Mouse (Mus musculus) kidney, postnatal 0 days (tissue): ENCODE data around the gene Rtp2. TPM values are rescaled to one million over a fixed set of nuclear protein-coding genes. Genes with fewer than 3 reads are reported as not detected.

Source experiments
- ATAC-seq: fragments of 200-750 bp; cut with Nextera tagmentation; replicated peaks from 2 replicates; pipeline ENCODE4 v1.8.0; 2017; ENCODE audit warnings: low read depth, moderate number of reproducible peaks, moderate TSS enrichment, moderate library complexity; ENCODE audit not compliant: low FRiP score
- DNase-seq: peaks from one replicate; pipeline ENCODE4 v3.0.0-alpha.2; 2016; ENCODE audit warnings: low spot score
- H3K27ac ChIP-seq: fragments of 300-500 bp; sonication (generic); 2 replicates; pipeline ENCODE4 v1.5.1; 2014; ENCODE audit warnings: mild to moderate bottlenecking
- H3K27me3 ChIP-seq: fragments of 300-500 bp; sonication (generic); 2 replicates; pipeline ENCODE4 v1.6.1; 2014; ENCODE audit warnings: low read length, mixed read lengths; ENCODE audit not compliant: insufficient read depth
- H3K36me3 ChIP-seq: fragments of 300-500 bp; sonication (generic); 2 replicates; pipeline ENCODE4 v1.6.1; 2014; ENCODE audit warnings: low read length, mixed read lengths; ENCODE audit not compliant: insufficient read depth
- H3K4me1 ChIP-seq: fragments of 300-500 bp; sonication (generic); replicated peaks from 2 replicates; pipeline ENCODE4 v1.6.1; 2014; ENCODE audit warnings: antibody characterized with exemption, low read length, mixed read lengths; ENCODE audit not compliant: insufficient read depth
- H3K4me2 ChIP-seq: fragments of 300-500 bp; sonication (generic); 2 replicates; pipeline ENCODE4 v1.6.1; 2014; ENCODE audit warnings: mild to moderate bottlenecking, low read length, moderate library complexity, mixed read lengths
- H3K4me3 ChIP-seq: fragments of 300-500 bp; sonication (generic); replicated peaks from 2 replicates; pipeline ENCODE4 v1.5.1; 2014; ENCODE audit warnings: low read depth, low read length
- H3K9ac ChIP-seq: fragments of 300-500 bp; sonication (generic); 2 replicates; pipeline ENCODE4 v1.6.1; 2014; ENCODE audit warnings: low read depth, low read length
- H3K9me3 ChIP-seq: fragments of 300-500 bp; sonication (generic); replicated peaks from 2 replicates; pipeline ENCODE4 v1.6.1; 2016; ENCODE audit warnings: low read length, inconsistent platforms, mixed read lengths
- CTCF ChIP-seq: IDR thresholded peaks from 2 replicates; pipeline ENCODE4 v1.5.1; 2016; ENCODE audit warnings: antibody characterized with exemption, low read depth, mild to moderate bottlenecking, moderate library complexity
- WGBS: fragments of 180-500 bp; shearing (Covaris S2); extraction: QIAGEN DNeasy Blood & Tissue Kit; methylation state at CpG from one replicate; pipeline ENCODE4 v1.1.7; 2014; 5-methylcytosine and 5-hydroxymethylcytosine counted together
- polyA plus RNA-seq: library from polyadenylated mRNA; unstranded; fragments of >200 nt; fragmentation: Nextera tagmentation; extraction: Ambion mirVana; gene quantifications from 2 replicates; pipeline ENCODE4 v1.2.1, GENCODE M21; 2015

Rtp2 gene
- polyA plus RNA-seq, 1 experiment from 2014 or later: not detected

GRCm38 (mm10) chr16:23931275-23931674 is 919 bp downstream of the Rtp2 start:
- H3K4me3 ChIP-seq: no peak overlapping the region
- no peaks in the 10 kb centered on the region for H3K4me1 ChIP-seq
- H3K27me3 ChIP-seq: no peaks in the 10 kb centered on the region
- DNase-seq: no peak
- 49% methylated on average over 18 of the region's 18 CpGs for WGBS
- TF ChIP-seq CTCF: no peak
- H3K36me3 ChIP-seq: no peaks in the 10 kb centered on the region
- no peak overlapping the region for H3K9ac ChIP-seq
- H3K9me3 ChIP-seq: no peaks in the 10 kb centered on the region
- no peak for ATAC-seq
- H3K4me2 ChIP-seq: no peak overlapping the region
- H3K27ac ChIP-seq: no peak overlapping the region

GRCm38 (mm10) chr16:23930426-23931073 is 1.6 kb downstream of the Rtp2 start:
- no peaks in the 10 kb centered on the region for H3K4me1 ChIP-seq
- 86% methylated on average over 3 of the region's 3 CpGs for WGBS
- no peak for ATAC-seq
- no peak overlapping the region for H3K9ac ChIP-seq
- H3K36me3 ChIP-seq: no peaks in the 10 kb centered on the region
- TF ChIP-seq CTCF: no peak
- no peak overlapping the region for H3K27ac ChIP-seq
- DNase-seq: no peak
- no peaks in the 10 kb centered on the region for H3K27me3 ChIP-seq
- no peak overlapping the region for H3K4me3 ChIP-seq
- no peak overlapping the region for H3K4me2 ChIP-seq
- H3K9me3 ChIP-seq: no peaks in the 10 kb centered on the region

GRCm38 (mm10) chr16:23927301-23928114 is 4.7 kb downstream of the Rtp2 start:
- no peak overlapping the region for H3K4me3 ChIP-seq
- no peaks in the 10 kb centered on the region for H3K9me3 ChIP-seq
- H3K36me3 ChIP-seq: no peaks in the 10 kb centered on the region
- TF ChIP-seq CTCF: no peak
- no peak for DNase-seq
- no peak overlapping the region for H3K9ac ChIP-seq
- 88% methylated on average over 33 of the region's 33 CpGs for WGBS
- no peak overlapping the region for H3K4me2 ChIP-seq
- no peak for ATAC-seq
- no peaks in the 10 kb centered on the region for H3K27me3 ChIP-seq
- H3K4me1 ChIP-seq: no peaks in the 10 kb centered on the region
- no peak overlapping the region for H3K27ac ChIP-seq

GRCm38 (mm10) chr16:23922906-23923305 is 9.3 kb downstream of the Rtp2 start:
- no peak overlapping the region for H3K27ac ChIP-seq
- no peaks in the 10 kb centered on the region for H3K36me3 ChIP-seq
- ATAC-seq (no peak), DNase-seq (no peak)
- no peaks in the 10 kb centered on the region for H3K27me3 ChIP-seq
- no peak overlapping the region for H3K9ac ChIP-seq
- no peak overlapping the region for H3K4me3 ChIP-seq
- 96% methylated on average over 1 of the region's 1 CpGs for WGBS
- TF ChIP-seq CTCF: no peak
- no peaks in the 10 kb centered on the region for H3K9me3 ChIP-seq
- no peaks in the 10 kb centered on the region for H3K4me1 ChIP-seq
- no peak overlapping the region for H3K4me2 ChIP-seq

- Histone ChIP-seq H3K4me1 (no peaks in the 10 kb centered on the region), H3K9ac (no peak overlapping the region), H3K4me2 (no peak overlapping the region), H3K4me3 (no peak overlapping the region), H3K36me3 (no peaks in the 10 kb centered on the region), H3K27me3 (no peaks in the 10 kb centered on the region), H3K9me3 (no peaks in the 10 kb centered on the region), H3K27ac (no peak overlapping the region)
- TF ChIP-seq CTCF: no peak
- WGBS: 56% methylated on average over 5 of the region's 5 CpGs
- no peak for DNase-seq
- no peak for ATAC-seq
Observed at GRCm38 (mm10) chr16:23921697-23922096, 10.5 kb downstream of the Rtp2 start.

GRCm38 (mm10) chr16:23919418-23919817 is 12.8 kb downstream of the Rtp2 start:
- no peak overlapping the region for H3K9ac ChIP-seq
- no peak overlapping the region for H3K4me3 ChIP-seq
- no peaks in the 10 kb centered on the region for H3K4me1 ChIP-seq
- no peaks in the 10 kb centered on the region for H3K36me3 ChIP-seq
- H3K27me3 ChIP-seq: no peaks in the 10 kb centered on the region
- no peaks in the 10 kb centered on the region for H3K9me3 ChIP-seq
- 75% methylated on average over 2 of the region's 2 CpGs for WGBS
- TF ChIP-seq CTCF: no peak
- H3K27ac ChIP-seq: no peak overlapping the region
- ATAC-seq (no peak), DNase-seq (no peak)
- H3K4me2 ChIP-seq: no peak overlapping the region
